Mouse (Mus musculus): ENCODE measurements at regions not wholly inside any gene's neighbourhood (a gene's known extent, or its start where the extent isn't known, plus 50 kb on each side); places are given as distances from the start of the nearest gene placed in this dataset.
"Not testable (repeated sequence)": the region's sequence is repeated elsewhere in the genome, so short reads cannot be mapped to it uniquely, and the experiment has no call there.

- TF ChIP-seq CTCF, EP300 (IDR thresholded peaks at IDR 0.05; ENCODE audit: low read depth): not testable (repeated sequence)
Observed at GRCm38 (mm10) chr17:13492649-13493277, 138.4 kb downstream of the Tcp10c start.
